Mouse (Mus musculus): ENCODE measurements around the gene Olfr1308.

Olfr1308 gene

GRCm38 (mm10) chr2:111964844-111965243, at the start of gene Olfr1308:
Gene Olfr1308, minus strand, starts transcription at chr2:111964944.
- no peak for DNase-seq (ENCODE audit: extremely low spot score)

- DNase-seq (ENCODE audit: extremely low spot score) = no peak
Observed at GRCm38 (mm10) chr2:112012608-112013007, 47.9 kb upstream of the Olfr1308 start, which contains the start of gene Olfr1310. Gene Olfr1310, minus strand, starts transcription at chr2:112012708.

- DNase-seq (ENCODE audit: extremely low spot score) = no peak
Observed at GRCm38 (mm10) chr2:111990181-111990580, 25.4 kb upstream of the Olfr1308 start, which contains the start of gene Olfr1309. Gene Olfr1309, minus strand, starts transcription at chr2:111990281.

- no peak for DNase-seq (ENCODE audit: extremely low spot score)
Observed at GRCm38 (mm10) chr2:111949340-111949739, 15.4 kb downstream of the Olfr1308 start, which contains the start of gene Olfr1307. Gene Olfr1307, minus strand, starts transcription at chr2:111949440.

- no peak for DNase-seq (ENCODE audit: extremely low spot score)
Observed at GRCm38 (mm10) chr2:111916171-111916570, 48.6 kb downstream of the Olfr1308 start, which contains the start of gene Olfr1306. Gene Olfr1306, minus strand, starts transcription at chr2:111916271.
